Mouse (Mus musculus) hindbrain, embryonic 14.5 days (tissue): ENCODE measurements at regions not wholly inside any gene's neighbourhood (a gene's known extent, or its start where the extent isn't known, plus 50 kb on each side); places are given as distances from the start of the nearest gene placed in this dataset.
A peak's percentile ranks its signal among the peaks of the same experiment; 100 is the strongest.

Experiments
- ATAC-seq: fragments of 200-750 bp; cut with Nextera tagmentation; 2 replicates; pipeline ENCODE4 v1.8.0; 2017; ENCODE audit warnings: moderate number of reproducible peaks, mild to moderate bottlenecking, moderate TSS enrichment, moderate library complexity; ENCODE audit not compliant: low FRiP score
- DNase-seq: peaks from one replicate; pipeline ENCODE4 v3.0.0-alpha.2; 2015; ENCODE audit warnings: low spot score
- H3K27ac ChIP-seq: fragments of 300-500 bp; sonication (generic); 2 replicates; pipeline ENCODE4 v1.5.1; 2014; ENCODE audit warnings: mild to moderate bottlenecking, moderate library complexity
- H3K27me3 ChIP-seq: fragments of 300-500 bp; sonication (generic); 2 replicates; pipeline ENCODE4 v1.6.1; 2014; ENCODE audit warnings: mild to moderate bottlenecking, low read length, mixed read lengths; ENCODE audit not compliant: control insufficient read depth, insufficient read depth
- H3K36me3 ChIP-seq: fragments of 300-500 bp; sonication (generic); replicated peaks from 2 replicates; pipeline ENCODE4 v1.6.1; 2014; ENCODE audit not compliant: control insufficient read depth, insufficient read depth
- H3K4me1 ChIP-seq: fragments of 300-500 bp; sonication (generic); replicated peaks from 2 replicates; pipeline ENCODE4 v1.6.1; 2014; ENCODE audit warnings: antibody characterized with exemption, low read length, mixed read lengths; ENCODE audit not compliant: control insufficient read depth, insufficient read depth
- H3K4me2 ChIP-seq: fragments of 300-500 bp; sonication (generic); replicated peaks from 2 replicates; pipeline ENCODE4 v1.6.1; 2014; ENCODE audit warnings: mild to moderate bottlenecking, moderate library complexity
- H3K4me3 ChIP-seq: fragments of 300-500 bp; sonication (generic); replicated peaks from 2 replicates; pipeline ENCODE4 v1.5.1; 2014; ENCODE audit warnings: mild to moderate bottlenecking, low read length
- H3K9ac ChIP-seq: fragments of 300-500 bp; sonication (generic); 2 replicates; pipeline ENCODE4 v1.6.1; 2014
- H3K9me3 ChIP-seq: fragments of 300-500 bp; sonication (generic); 2 replicates; pipeline ENCODE4 v1.6.1; 2016; ENCODE audit warnings: low read length; ENCODE audit not compliant: control insufficient read depth
- WGBS: fragments of 180-500 bp; shearing (Covaris S2); extraction: QIAGEN DNeasy Blood & Tissue Kit; methylation state at CpG from one replicate; pipeline ENCODE4 v1.1.7; 2014; 5-methylcytosine and 5-hydroxymethylcytosine counted together

DNA sequence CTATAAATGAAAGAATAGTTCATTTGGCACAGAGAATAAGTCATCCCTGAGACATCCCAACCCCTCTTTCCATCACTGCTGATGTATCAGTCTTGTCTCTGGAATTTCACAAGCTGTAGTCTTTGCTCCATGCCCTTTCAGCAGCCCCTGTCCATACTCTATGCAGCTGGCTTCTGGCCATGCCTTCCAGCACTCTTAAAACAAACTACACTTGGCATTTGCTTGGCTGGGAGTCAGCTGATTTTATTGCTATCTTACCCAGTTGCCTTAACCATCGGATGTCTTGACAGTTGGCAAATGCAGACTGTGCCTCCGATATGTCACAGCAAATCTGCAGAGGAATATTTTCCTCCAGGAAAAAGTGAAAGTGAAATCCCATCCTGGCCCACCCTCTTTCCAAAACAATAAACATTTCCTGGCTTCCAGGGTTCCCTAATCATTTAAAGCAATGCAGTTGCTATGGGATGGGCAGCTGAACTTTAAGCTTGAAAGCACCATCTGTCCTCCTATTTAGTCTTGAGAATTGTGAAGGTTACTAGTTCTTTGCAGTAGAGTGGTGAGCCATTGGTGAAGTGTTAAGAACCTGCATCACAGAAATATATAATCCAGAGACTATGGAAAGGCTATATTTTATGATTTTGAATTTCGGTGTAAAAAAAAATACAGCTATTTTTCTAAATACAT lies 385.0 kb downstream of the Kcnj2 start:
- no peaks in the 10 kb centered on the region for H3K9me3 ChIP-seq
- H3K27me3 ChIP-seq = no peaks in the 10 kb centered on the region
- peak; percentile 46; the same call in 1 of the 2 replicates for ATAC-seq
- no peak overlapping the region for H3K4me2 ChIP-seq
- no peak overlapping the region for H3K4me3 ChIP-seq
- no peaks in the 10 kb centered on the region for H3K36me3 ChIP-seq
- H3K4me1 ChIP-seq = no peaks in the 10 kb centered on the region
- H3K9ac ChIP-seq = no peak overlapping the region
- no peak overlapping the region for H3K27ac ChIP-seq
- WGBS = 74% methylated on average over 3 of the region's 3 CpGs
- peak; percentile 37 for DNase-seq

DNA sequence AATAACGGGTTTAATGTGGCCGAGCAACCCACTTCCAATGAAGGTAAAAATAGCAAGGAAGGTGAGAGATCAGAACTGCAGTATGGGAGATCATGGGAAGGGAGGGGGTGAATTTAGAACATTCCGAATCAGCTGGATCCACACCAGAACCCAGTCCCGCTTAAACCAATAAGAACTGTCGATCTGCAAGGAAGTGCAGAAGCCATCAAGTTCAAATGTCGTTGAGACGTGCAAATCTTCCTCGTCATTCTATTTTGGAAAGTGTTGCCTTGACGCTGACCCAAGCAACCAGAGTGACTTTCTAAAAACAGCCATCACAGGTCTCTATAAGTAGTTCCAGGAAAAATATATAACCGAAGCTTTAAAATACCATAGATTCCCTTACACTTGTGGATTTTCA lies 394.1 kb downstream of the Kcnj2 start:
- H3K4me2 ChIP-seq = no peak overlapping the region
- DNase-seq = no peak
- no peak for ATAC-seq
- no peak overlapping the region for H3K9ac ChIP-seq
- no peaks in the 10 kb centered on the region for H3K36me3 ChIP-seq
- H3K9me3 ChIP-seq = no peaks in the 10 kb centered on the region
- WGBS = 89% methylated on average over 10 of the region's 10 CpGs
- H3K27ac ChIP-seq = no peak overlapping the region
- H3K4me3 ChIP-seq = no peak overlapping the region
- H3K4me1 ChIP-seq = no peaks in the 10 kb centered on the region
- no peaks in the 10 kb centered on the region for H3K27me3 ChIP-seq

DNA sequence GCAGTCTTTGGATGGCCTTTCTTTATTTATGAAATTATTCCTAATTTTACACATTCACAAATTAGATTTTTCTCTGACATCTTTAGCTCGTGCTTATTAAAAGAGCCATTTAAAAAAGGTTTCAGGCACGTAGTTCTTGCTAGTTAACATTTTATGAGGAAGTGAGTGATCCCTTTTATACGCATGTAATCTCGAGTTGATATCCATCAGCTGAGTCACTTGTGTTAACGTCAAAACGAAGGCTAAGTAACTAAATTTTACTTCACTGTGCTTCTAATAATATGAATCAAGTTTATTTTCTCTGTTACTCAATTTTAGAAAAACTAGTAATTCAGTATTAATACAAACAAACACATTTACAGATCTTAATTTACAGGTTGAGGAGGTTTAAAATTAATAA lies 419.0 kb downstream of the Kcnj2 start:
- Histone ChIP-seq H3K36me3 (no peaks in the 10 kb centered on the region), H3K4me3 (no peak overlapping the region), H3K4me1 (no peaks in the 10 kb centered on the region), H3K27ac (no peak overlapping the region), H3K9me3 (no peaks in the 10 kb centered on the region), H3K4me2 (no peak overlapping the region), H3K9ac (no peak overlapping the region), H3K27me3 (no peaks in the 10 kb centered on the region)
- WGBS = 86% methylated on average over 6 of the region's 6 CpGs
- DNase-seq (no peak), ATAC-seq (no peak)

- no peak overlapping the region for H3K4me2 ChIP-seq
Measured at GRCm38 (mm10) chr11:111512471-111512870, 446.5 kb downstream of the Kcnj2 start.

DNA sequence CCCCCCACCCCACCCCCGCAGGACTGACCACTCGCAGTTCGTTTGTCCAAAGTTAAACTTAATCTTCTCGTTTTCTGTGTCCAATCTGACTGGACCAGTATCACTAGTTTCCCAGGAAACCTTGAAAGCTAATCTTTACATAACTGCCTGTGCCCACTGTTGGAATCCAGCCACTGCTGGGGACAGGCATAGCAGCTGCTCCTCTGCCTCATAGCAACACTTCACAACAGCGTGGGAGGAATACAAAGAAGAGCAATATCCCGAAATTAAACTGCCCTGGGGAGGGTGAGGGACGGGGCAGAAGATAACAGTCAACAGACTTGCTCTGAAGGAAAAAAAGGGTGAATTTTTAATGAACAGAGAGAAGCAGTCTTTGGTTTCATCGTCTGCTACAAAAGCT lies 456.8 kb downstream of the Kcnj2 start:
- Histone ChIP-seq H3K27me3 (no peaks in the 10 kb centered on the region), H3K4me1 (no peaks in the 10 kb centered on the region), H3K4me2 (no peak overlapping the region), H3K9ac (no peak overlapping the region), H3K36me3 (no peaks in the 10 kb centered on the region), H3K4me3 (no peak overlapping the region), H3K9me3 (no peaks in the 10 kb centered on the region), H3K27ac (no peak overlapping the region)
- WGBS = 30% methylated on average over 8 of the region's 8 CpGs
- peak; percentile 46 for DNase-seq
- ATAC-seq = peak; percentile 65; the same call in 1 of the 2 replicates

More at GRCm38 (mm10) chr11:111512471-111512870, 446.5 kb downstream of the Kcnj2 start:
- no peak for DNase-seq
- H3K4me3 ChIP-seq = no peak overlapping the region
- no peak for ATAC-seq
- H3K4me1 ChIP-seq = no peaks in the 10 kb centered on the region
- H3K9ac ChIP-seq = no peak overlapping the region
- H3K9me3 ChIP-seq = no peaks in the 10 kb centered on the region
- WGBS = 18% methylated on average over 4 of the region's 4 CpGs
- H3K27me3 ChIP-seq = no peaks in the 10 kb centered on the region
- no peaks in the 10 kb centered on the region for H3K36me3 ChIP-seq
- no peak overlapping the region for H3K27ac ChIP-seq

GRCm38 (mm10) chr11:111523465-111523864 lies 457.5 kb downstream of the Kcnj2 start:
- Histone ChIP-seq H3K4me1 (no peaks in the 10 kb centered on the region), H3K9ac (no peak overlapping the region), H3K36me3 (no peaks in the 10 kb centered on the region), H3K27me3 (no peaks in the 10 kb centered on the region), H3K4me3 (no peak overlapping the region), H3K9me3 (no peaks in the 10 kb centered on the region), H3K27ac (no peak overlapping the region), H3K4me2 (no peak overlapping the region)
- no peak for ATAC-seq
- WGBS = 56% methylated on average over 8 of the region's 8 CpGs
- peak; percentile 64 for DNase-seq

- Histone ChIP-seq H3K4me2 (no peak overlapping the region), H3K9ac (no peak overlapping the region), H3K36me3 (no peaks in the 10 kb centered on the region), H3K4me3 (no peak overlapping the region), H3K27ac (no peak overlapping the region), H3K4me1 (no peaks in the 10 kb centered on the region), H3K9me3 (no peaks in the 10 kb centered on the region), H3K27me3 (no peaks in the 10 kb centered on the region)
- DNase-seq (no peak), ATAC-seq (no peak)
- WGBS = 93% methylated on average over 6 of the region's 6 CpGs
Measured at GRCm38 (mm10) chr11:111526010-111526742, 460.2 kb downstream of the Kcnj2 start.

GRCm38 (mm10) chr11:111529591-111529990 lies 463.6 kb downstream of the Kcnj2 start:
- WGBS = 84% methylated on average over 9 of the region's 9 CpGs
- no peak overlapping the region for H3K4me2 ChIP-seq
- no peak for ATAC-seq
- H3K27me3 ChIP-seq = no peaks in the 10 kb centered on the region
- no peaks in the 10 kb centered on the region for H3K36me3 ChIP-seq
- H3K4me1 ChIP-seq = no peaks in the 10 kb centered on the region
- no peaks in the 10 kb centered on the region for H3K9me3 ChIP-seq
- no peak for DNase-seq
- no peak overlapping the region for H3K9ac ChIP-seq
- no peak overlapping the region for H3K27ac ChIP-seq
- H3K4me3 ChIP-seq = no peak overlapping the region

DNA sequence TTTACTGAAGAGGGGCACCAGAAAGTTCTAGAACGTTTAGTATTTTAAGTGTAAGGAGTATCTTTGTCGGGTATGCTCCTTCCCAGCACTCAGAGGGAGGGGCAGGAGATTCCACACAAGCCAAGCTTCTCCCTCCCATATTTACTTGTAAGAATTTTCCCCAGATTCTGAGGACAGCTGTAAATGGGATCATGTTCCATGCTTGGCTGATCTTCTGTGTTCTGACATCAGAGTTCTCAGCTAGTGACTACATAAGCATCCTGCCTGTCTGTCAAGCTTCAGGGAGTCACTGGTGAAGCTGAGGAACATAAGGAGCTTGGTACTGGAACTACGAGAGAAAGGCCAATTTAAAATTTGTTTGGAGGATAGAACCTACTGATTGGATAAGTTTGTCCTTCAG lies 464.9 kb downstream of the Kcnj2 start:
- DNase-seq = no peak
- H3K4me2 ChIP-seq = no peak overlapping the region
- H3K9ac ChIP-seq = no peak overlapping the region
- H3K4me1 ChIP-seq = no peaks in the 10 kb centered on the region
- ATAC-seq = no peak
- H3K9me3 ChIP-seq = no peaks in the 10 kb centered on the region
- H3K36me3 ChIP-seq = no peaks in the 10 kb centered on the region
- 77% methylated on average over 3 of the region's 3 CpGs for WGBS
- H3K27me3 ChIP-seq = no peaks in the 10 kb centered on the region
- H3K4me3 ChIP-seq = no peak overlapping the region
- H3K27ac ChIP-seq = no peak overlapping the region
